Mouse (Mus musculus) liver, embryonic 14.5 days (tissue): ENCODE measurements around the gene Hoxd3. TPM values are rescaled to one million over a fixed set of nuclear protein-coding genes. Genes with fewer than 3 reads are reported as not detected.

Experiments used
- ATAC-seq: fragments of 200-750 bp; cut with Nextera tagmentation; 2 replicates; pipeline ENCODE4 v1.8.0; 2017; ENCODE audit warnings: moderate number of reproducible peaks, mild to moderate bottlenecking, moderate library complexity; ENCODE audit not compliant: insufficient read depth
- DNase-seq, 3 experiments: peaks; one replicate each; pipeline ENCODE4 v3.0.0-alpha.2; 2012 to 2013; ENCODE audit warnings: low read depth in 3 of 3, low spot score in 3 of 3
- H3K27ac ChIP-seq: fragments of 300-500 bp; sonication (generic); 2 replicates; pipeline ENCODE4 v1.5.1; 2014; ENCODE audit warnings: moderate library complexity, mild to moderate bottlenecking, control low read depth, inconsistent platforms
- H3K27me3 ChIP-seq: fragments of 300-500 bp; sonication (generic); 2 replicates; pipeline ENCODE4 v1.6.1; 2014; ENCODE audit warnings: mild to moderate bottlenecking, low read length, moderate library complexity; ENCODE audit not compliant: control insufficient read depth, insufficient read depth
- H3K36me3 ChIP-seq: fragments of 300-500 bp; sonication (generic); replicated peaks from 2 replicates; pipeline ENCODE4 v1.6.1; 2014; ENCODE audit warnings: low read depth; ENCODE audit not compliant: control insufficient read depth, insufficient read depth
- H3K4me1 ChIP-seq, 2 experiments: fragments of 200-500 bp in 1 of 2; fragments of 300-500 bp in 1 of 2; sonication (generic) in 1 of 2; replicated peaks; 2 replicates each; pipeline ENCODE4 v1.6.1; 2012 to 2014; ENCODE audit warnings: antibody characterized with exemption in 1 of 2, inconsistent platforms in 1 of 2, low read length in 1 of 2; ENCODE audit not compliant: control insufficient read depth in 2 of 2, insufficient read depth in 2 of 2
- H3K4me2 ChIP-seq: fragments of 300-500 bp; sonication (generic); 2 replicates; pipeline ENCODE4 v1.6.1; 2014; ENCODE audit warnings: low read depth, mild to moderate bottlenecking, control low read depth, moderate library complexity
- H3K4me3 ChIP-seq, 2 experiments: fragments of 200-500 bp in 1 of 2; fragments of 300-500 bp in 1 of 2; sonication (generic) in 1 of 2; 2 replicates each; pipeline ENCODE4 v1.5.1; 2012 to 2014; ENCODE audit warnings: low read depth in 2 of 2, low read length in 2 of 2, mild to moderate bottlenecking in 2 of 2, control low read depth in 1 of 2, inconsistent platforms in 1 of 2, moderate library complexity in 1 of 2; ENCODE audit not compliant: insufficient read depth in 1 of 2
- H3K9ac ChIP-seq: fragments of 300-500 bp; sonication (generic); replicated peaks from 2 replicates; pipeline ENCODE4 v1.6.1; 2014; ENCODE audit warnings: mild to moderate bottlenecking, control low read depth, moderate library complexity
- H3K9me3 ChIP-seq: fragments of 300-500 bp; sonication (generic); 2 replicates; pipeline ENCODE4 v1.6.1; 2016; ENCODE audit warnings: low read length, mixed read lengths; ENCODE audit not compliant: control insufficient read depth
- CTCF ChIP-seq: IDR thresholded peaks from 2 replicates; pipeline ENCODE4 v1.5.1; 2016; ENCODE audit warnings: antibody characterized with exemption, low read depth, control low read depth
- EP300 ChIP-seq: IDR thresholded peaks from 2 replicates; pipeline ENCODE4 v1.6.1; 2016; ENCODE audit warnings: antibody characterized with exemption, low read depth
- WGBS: fragments of 180-500 bp; shearing (Covaris S2); extraction: QIAGEN DNeasy Blood & Tissue Kit; methylation state at CpG from one replicate; pipeline ENCODE4 v1.1.7; 2014; ENCODE audit not compliant: insufficient replicate concordance; 5-methylcytosine and 5-hydroxymethylcytosine counted together
- polyA plus RNA-seq, 2 experiments: library from polyadenylated mRNA; depleted of rRNA in 1 of 2; stranded (reverse) in 1 of 2; unstranded in 1 of 2; fragments of >200 nt; fragmentation: Nextera tagmentation in 1 of 2; extraction: Ambion mirVana in 1 of 2; gene quantifications; 2 replicates each; pipeline versions ENCODE4 v1.2.1 to v1.2.3; 2012 to 2014

Gene Hoxd3
- polyA plus RNA-seq, 2 experiments, result 0.02 TPM; not detected in 1

- Histone ChIP-seq H3K4me1 (no peaks in the 10 kb centered on the region), H3K9me3 (no peaks in the 10 kb centered on the region), H3K27me3 (peaks cover 99% of the 10 kb centered on the region), H3K36me3 (no peaks in the 10 kb centered on the region), H3K27ac (no peak overlapping the region), H3K4me3 (no peak overlapping the region), H3K4me2 (no peak overlapping the region), H3K9ac (no peak overlapping the region)
- 2% methylated on average over 52 of the region's 52 CpGs for WGBS
- no peak for ATAC-seq
- DNase-seq, result no peak
- TF ChIP-seq EP300, result no peak
- no peak for TF ChIP-seq CTCF
Observed at GRCm38 (mm10) chr2:74732513-74733316, 21.0 kb downstream of the Hoxd3 start.

- H3K27ac ChIP-seq, result no peak overlapping the region
- ATAC-seq (no peak), DNase-seq (no peak)
- no peak overlapping the region for H3K9ac ChIP-seq
- peaks cover 99% of the 10 kb centered on the region for H3K27me3 ChIP-seq
- no peaks in the 10 kb centered on the region for H3K36me3 ChIP-seq
- no peak overlapping the region for H3K4me2 ChIP-seq
- H3K9me3 ChIP-seq, result no peaks in the 10 kb centered on the region
- H3K4me3 ChIP-seq, result no peak overlapping the region
- H3K4me1 ChIP-seq, result no peaks in the 10 kb centered on the region
- no peak for TF ChIP-seq EP300
- TF ChIP-seq CTCF, result no peak
- WGBS, result 1% methylated on average over 14 of the region's 16 CpGs
Observed at GRCm38 (mm10) chr2:74733317-74733661, 21.6 kb downstream of the Hoxd3 start.

- H3K4me2 ChIP-seq, result no peak overlapping the region
- H3K4me3 ChIP-seq, result no peak overlapping the region
- no peaks in the 10 kb centered on the region for H3K9me3 ChIP-seq
- no peak for DNase-seq
- ATAC-seq, result no peak
- no peak for TF ChIP-seq CTCF
- TF ChIP-seq EP300, result no peak
- WGBS, result 2% methylated on average over 6 of the region's 6 CpGs
- no peaks in the 10 kb centered on the region for H3K36me3 ChIP-seq
- no peaks in the 10 kb centered on the region for H3K4me1 ChIP-seq
- H3K27me3 ChIP-seq, result peaks cover 99% of the 10 kb centered on the region
- no peak overlapping the region for H3K9ac ChIP-seq
- H3K27ac ChIP-seq, result no peak overlapping the region
Observed at GRCm38 (mm10) chr2:74733765-74734164, 22.0 kb downstream of the Hoxd3 start.

- H3K27me3 ChIP-seq, result peaks cover 99% of the 10 kb centered on the region
- H3K4me2 ChIP-seq, result no peak overlapping the region
- WGBS, result 5% methylated on average over 13 of the region's 13 CpGs
- no peaks in the 10 kb centered on the region for H3K4me1 ChIP-seq
- DNase-seq (no peak), ATAC-seq (no peak)
- no peaks in the 10 kb centered on the region for H3K36me3 ChIP-seq
- no peak overlapping the region for H3K27ac ChIP-seq
- no peaks in the 10 kb centered on the region for H3K9me3 ChIP-seq
- no peak overlapping the region for H3K9ac ChIP-seq
- no peak overlapping the region for H3K4me3 ChIP-seq
- no peak for TF ChIP-seq CTCF
- no peak for TF ChIP-seq EP300
Observed at GRCm38 (mm10) chr2:74734451-74734850, 22.7 kb downstream of the Hoxd3 start.

- no peaks in the 10 kb centered on the region for H3K36me3 ChIP-seq
- H3K27ac ChIP-seq, result no peak overlapping the region
- no peak for DNase-seq
- no peak overlapping the region for H3K4me3 ChIP-seq
- H3K27me3 ChIP-seq, result peaks cover 100% of the 10 kb centered on the region
- TF ChIP-seq CTCF (no peak), EP300 (no peak)
- no peak overlapping the region for H3K4me2 ChIP-seq
- no peaks in the 10 kb centered on the region for H3K9me3 ChIP-seq
- H3K4me1 ChIP-seq, result no peaks in the 10 kb centered on the region
- 8% methylated on average over 27 of the region's 27 CpGs for WGBS
- no peak overlapping the region for H3K9ac ChIP-seq
- ATAC-seq, result no peak
Observed at GRCm38 (mm10) chr2:74734996-74735811, 23.5 kb downstream of the Hoxd3 start.
